Mouse (Mus musculus) midbrain, embryonic 11.5 days (tissue): Measurements from ENCODE around the gene Tpsg1. TPM values are rescaled to one million over a fixed set of nuclear protein-coding genes. Genes with fewer than 3 reads are reported as not detected.

Experiments
- ATAC-seq: fragments of 200-750 bp; cut with Nextera tagmentation; 2 replicates; pipeline ENCODE4 v1.8.0; 2017; ENCODE audit warnings: moderate TSS enrichment, moderate library complexity; ENCODE audit not compliant: low FRiP score
- DNase-seq: peaks from one replicate; pipeline ENCODE4 v3.0.0; 2015; ENCODE audit warnings: low spot score; ENCODE audit errors: missing footprints
- H3K27ac ChIP-seq: fragments of 300-500 bp; sonication (generic); 2 replicates; pipeline ENCODE4 v1.5.1; 2014; ENCODE audit warnings: low read depth, low read length
- H3K27me3 ChIP-seq: fragments of 300-500 bp; sonication (generic); 2 replicates; pipeline ENCODE4 v1.6.1; 2014; ENCODE audit warnings: mild to moderate bottlenecking, low read length, moderate library complexity, mixed read lengths; ENCODE audit not compliant: control insufficient read depth, insufficient read depth
- H3K36me3 ChIP-seq: fragments of 300-500 bp; sonication (generic); 2 replicates; pipeline ENCODE4 v1.6.1; 2014; ENCODE audit warnings: mild to moderate bottlenecking, low read length, moderate library complexity, mixed read lengths; ENCODE audit not compliant: control insufficient read depth, insufficient read depth
- H3K4me1 ChIP-seq: fragments of 300-500 bp; sonication (generic); 2 replicates; pipeline ENCODE4 v1.6.1; 2014; ENCODE audit warnings: low read length; ENCODE audit not compliant: control insufficient read depth, insufficient read depth
- H3K4me2 ChIP-seq: fragments of 300-500 bp; sonication (generic); 2 replicates; pipeline ENCODE4 v1.6.1; 2014; ENCODE audit warnings: mild to moderate bottlenecking, moderate library complexity
- H3K4me3 ChIP-seq: fragments of 300-500 bp; sonication (generic); 2 replicates; pipeline ENCODE4 v1.5.1; 2014; ENCODE audit warnings: low read depth, low read length
- H3K9ac ChIP-seq: fragments of 300-500 bp; sonication (generic); 2 replicates; pipeline ENCODE4 v1.6.1; 2014; ENCODE audit warnings: low read length
- H3K9me3 ChIP-seq: fragments of 300-500 bp; sonication (generic); 2 replicates; pipeline ENCODE4 v1.6.1; 2016; ENCODE audit warnings: low read length; ENCODE audit not compliant: control insufficient read depth
- WGBS: fragments of 180-500 bp; shearing (Covaris S2); extraction: QIAGEN DNeasy Blood & Tissue Kit; methylation state at CpG from one replicate; pipeline ENCODE4 v1.1.7; 2014; 5-methylcytosine and 5-hydroxymethylcytosine counted together
- polyA plus RNA-seq: library from polyadenylated mRNA; unstranded; fragments of >200 nt; fragmentation: Nextera tagmentation; extraction: Ambion mirVana; gene quantifications from 2 replicates; pipeline ENCODE4 v1.2.1, GENCODE M21; 2014

The Tpsg1 gene
- not detected in 2 replicates for polyA plus RNA-seq

GRCm38 (mm10) chr17:25368973-25369372 lies at the start of gene Tpsg1:
Gene Tpsg1 (plus strand): TSS chr17:25369273.
- H3K27me3 ChIP-seq = no peaks in the 10 kb centered on the region
- DNase-seq (no peak), ATAC-seq (no peak)
- no peaks in the 10 kb centered on the region for H3K9me3 ChIP-seq
- H3K4me2 ChIP-seq = no peak within 1 kb of the TSS
- 95% methylated on average over 3 of the region's 3 CpGs for WGBS
- H3K4me3 ChIP-seq = no peak within 1 kb of the TSS
- no peaks in the 10 kb centered on the region for H3K4me1 ChIP-seq
- no peak within 1 kb of the TSS for H3K27ac ChIP-seq
- no peak within 1 kb of the TSS for H3K9ac ChIP-seq
- H3K36me3 ChIP-seq = no peaks in the 10 kb centered on the region

GRCm38 (mm10) chr17:25320819-25321218 lies 48.3 kb upstream of the Tpsg1 start:
- Histone ChIP-seq H3K9ac (no peak overlapping the region), H3K9me3 (no peaks in the 10 kb centered on the region), H3K4me2 (no peak overlapping the region), H3K36me3 (no peaks in the 10 kb centered on the region), H3K27ac (no peak overlapping the region), H3K27me3 (no peaks in the 10 kb centered on the region), H3K4me1 (no peaks in the 10 kb centered on the region), H3K4me3 (no peak overlapping the region)
- 91% methylated on average over 8 of the region's 8 CpGs for WGBS
- no peak for ATAC-seq
- no peak for DNase-seq

- no peaks in the 10 kb centered on the region for H3K4me1 ChIP-seq
- H3K4me3 ChIP-seq = no peak overlapping the region
- ATAC-seq (no peak), DNase-seq (no peak)
- H3K9ac ChIP-seq = no peak overlapping the region
- no peaks in the 10 kb centered on the region for H3K36me3 ChIP-seq
- H3K27me3 ChIP-seq = no peaks in the 10 kb centered on the region
- no peak overlapping the region for H3K27ac ChIP-seq
- H3K9me3 ChIP-seq = no peaks in the 10 kb centered on the region
- no peak overlapping the region for H3K4me2 ChIP-seq
- 27% methylated on average over 2 of the region's 2 CpGs for WGBS
Observed at GRCm38 (mm10) chr17:25322930-25323329, 46.1 kb upstream of the Tpsg1 start.

GRCm38 (mm10) chr17:25332321-25332720 lies 36.8 kb upstream of the Tpsg1 start:
- WGBS = 78% methylated on average over 9 of the region's 9 CpGs
- no peak for DNase-seq
- no peak overlapping the region for H3K4me2 ChIP-seq
- no peak overlapping the region for H3K27ac ChIP-seq
- ATAC-seq = no peak
- no peak overlapping the region for H3K4me3 ChIP-seq
- H3K36me3 ChIP-seq = no peaks in the 10 kb centered on the region
- H3K9ac ChIP-seq = no peak overlapping the region
- no peaks in the 10 kb centered on the region for H3K27me3 ChIP-seq
- H3K9me3 ChIP-seq = no peaks in the 10 kb centered on the region
- H3K4me1 ChIP-seq = no peaks in the 10 kb centered on the region

GRCm38 (mm10) chr17:25333943-25334342 lies 35.1 kb upstream of the Tpsg1 start:
- ATAC-seq (no peak), DNase-seq (peak; percentile 95)
- no peak overlapping the region for H3K4me2 ChIP-seq
- H3K4me3 ChIP-seq = no peak overlapping the region
- under 1% methylated on average over 8 of the region's 8 CpGs for WGBS
- no peak overlapping the region for H3K9ac ChIP-seq
- no peaks in the 10 kb centered on the region for H3K27me3 ChIP-seq
- H3K36me3 ChIP-seq = no peaks in the 10 kb centered on the region
- H3K9me3 ChIP-seq = no peaks in the 10 kb centered on the region
- H3K27ac ChIP-seq = no peak overlapping the region
- H3K4me1 ChIP-seq = no peaks in the 10 kb centered on the region

GRCm38 (mm10) chr17:25338218-25338617 lies 30.9 kb upstream of the Tpsg1 start:
- Histone ChIP-seq H3K27me3 (no peaks in the 10 kb centered on the region), H3K4me2 (no peak overlapping the region), H3K9ac (no peak overlapping the region), H3K9me3 (no peaks in the 10 kb centered on the region), H3K4me1 (no peaks in the 10 kb centered on the region), H3K36me3 (no peaks in the 10 kb centered on the region), H3K27ac (no peak overlapping the region), H3K4me3 (no peak overlapping the region)
- ATAC-seq = no peak
- no peak for DNase-seq
- 79% methylated on average over 4 of the region's 4 CpGs for WGBS

- Histone ChIP-seq H3K4me3 (no peak overlapping the region), H3K27ac (no peak overlapping the region), H3K36me3 (no peaks in the 10 kb centered on the region), H3K9me3 (no peaks in the 10 kb centered on the region), H3K4me2 (no peak overlapping the region), H3K9ac (no peak overlapping the region), H3K4me1 (no peaks in the 10 kb centered on the region), H3K27me3 (no peaks in the 10 kb centered on the region)
- ATAC-seq (no peak), DNase-seq (no peak)
- WGBS = 84% methylated on average over 6 of the region's 6 CpGs
Observed at GRCm38 (mm10) chr17:25340003-25340402, 29.1 kb upstream of the Tpsg1 start.

GRCm38 (mm10) chr17:25341490-25341889 lies 27.6 kb upstream of the Tpsg1 start:
- H3K9ac ChIP-seq = no peak overlapping the region
- DNase-seq (no peak), ATAC-seq (no peak)
- no peaks in the 10 kb centered on the region for H3K4me1 ChIP-seq
- no peaks in the 10 kb centered on the region for H3K9me3 ChIP-seq
- no peak overlapping the region for H3K4me2 ChIP-seq
- no peak overlapping the region for H3K27ac ChIP-seq
- 45% methylated on average over 3 of the region's 3 CpGs for WGBS
- H3K27me3 ChIP-seq = no peaks in the 10 kb centered on the region
- H3K4me3 ChIP-seq = no peak overlapping the region
- no peaks in the 10 kb centered on the region for H3K36me3 ChIP-seq

GRCm38 (mm10) chr17:25345462-25345861 lies 23.6 kb upstream of the Tpsg1 start, which contains the start of gene Tpsab1:
Gene Tpsab1 (minus strand): TSS chr17:25345562.
- WGBS = 98% methylated on average over 4 of the region's 4 CpGs
- H3K4me2 ChIP-seq = no peak within 1 kb of the TSS

DNA sequence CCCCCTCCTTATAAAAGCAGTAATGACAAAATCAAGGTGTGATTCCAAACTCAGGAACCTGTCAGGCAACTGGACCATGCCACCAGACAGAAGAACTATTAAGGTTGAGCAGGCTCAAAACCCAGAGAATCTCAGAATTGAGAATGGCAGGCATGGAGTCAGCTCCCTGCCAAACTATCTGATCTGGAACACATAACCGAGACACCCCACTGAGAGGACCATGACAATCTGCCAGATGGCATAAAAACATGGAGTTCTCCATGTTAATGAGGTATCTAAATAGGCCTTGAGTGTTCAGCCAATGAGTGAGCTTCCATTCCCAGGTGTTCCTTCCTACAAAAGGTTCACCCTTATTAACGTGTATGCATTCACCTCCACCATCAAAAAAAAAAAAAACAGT lies 7.8 kb upstream of the Tpsg1 start:
- no peak overlapping the region for H3K4me3 ChIP-seq
- no peaks in the 10 kb centered on the region for H3K36me3 ChIP-seq
- no peaks in the 10 kb centered on the region for H3K4me1 ChIP-seq
- DNase-seq (peak; percentile 19), ATAC-seq (no peak)
- H3K27me3 ChIP-seq = no peaks in the 10 kb centered on the region
- H3K27ac ChIP-seq = no peak overlapping the region
- WGBS = 66% methylated on average over 2 of the region's 2 CpGs
- H3K9me3 ChIP-seq = no peaks in the 10 kb centered on the region
- H3K4me2 ChIP-seq = no peak overlapping the region
- no peak overlapping the region for H3K9ac ChIP-seq

More at GRCm38 (mm10) chr17:25345462-25345861, 23.6 kb upstream of the Tpsg1 start, which contains the start of gene Tpsab1:
- Histone ChIP-seq H3K4me3 (no peak within 1 kb of the TSS), H3K27ac (no peak within 1 kb of the TSS), H3K9me3 (no peaks in the 10 kb centered on the region), H3K27me3 (no peaks in the 10 kb centered on the region), H3K4me1 (no peaks in the 10 kb centered on the region), H3K36me3 (no peaks in the 10 kb centered on the region), H3K9ac (no peak within 1 kb of the TSS)
- DNase-seq = no peak
- ATAC-seq = no peak
